ENCODE assay signal across 8 mouse cellular contexts in the genomic region with DNA sequence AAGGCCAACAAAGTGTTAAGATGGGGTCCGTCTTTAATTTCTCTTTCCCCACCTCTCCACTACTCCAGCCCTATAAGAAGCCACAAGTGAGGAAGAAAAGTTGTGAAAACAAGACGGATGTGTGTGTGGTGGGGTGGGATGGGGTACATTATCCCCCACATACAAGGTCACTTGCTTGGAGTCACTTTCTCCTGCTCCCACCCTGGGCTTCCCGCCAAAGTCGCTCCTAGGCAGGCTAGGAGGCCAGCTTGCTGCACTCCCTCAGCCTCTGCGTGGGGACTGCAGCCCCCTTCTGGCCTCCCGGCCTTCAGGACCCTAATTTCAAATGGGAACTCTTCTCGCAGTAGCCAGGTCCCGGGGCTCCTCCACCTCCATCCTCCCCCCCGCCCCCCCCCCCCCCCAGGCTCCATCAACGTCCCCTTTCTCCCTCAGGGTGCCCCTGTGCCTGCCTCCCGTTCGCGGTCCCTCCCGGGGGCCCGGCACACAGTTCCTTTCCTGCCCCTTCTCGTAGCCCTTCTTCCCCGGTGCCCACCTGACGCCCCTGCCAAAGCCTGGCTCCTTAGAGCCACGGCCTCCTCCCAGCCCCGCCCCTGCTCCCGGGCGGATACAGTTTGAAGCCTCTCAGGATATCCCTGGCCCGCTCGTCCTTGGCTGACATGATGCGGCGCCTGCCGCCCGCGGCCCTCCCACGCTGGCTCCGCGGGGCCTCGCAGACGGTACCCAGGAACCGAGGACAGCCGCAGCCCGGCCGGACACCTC. TPM values are rescaled to one million over a fixed set of nuclear protein-coding genes. Genes with fewer than 3 reads are reported as not detected.
DNase-seq lines count a peak whose midpoint lies in the region; ATAC-seq lines count a peak whose summit lies in the region.

No protein-coding gene starts in this region.

- peak overlapping the region; percentile 66 for H3K27ac ChIP-seq in embryonic facial prominence, embryonic 13.5 days
- H3K27ac ChIP-seq in hindbrain, embryonic 14.5 days: peak overlapping the region; percentile 73
- H3K27ac ChIP-seq in liver, embryonic 12.5 days: peak overlapping the region; percentile 74

- peaks cover 18% of the 10 kb centered on the region for H3K4me1 ChIP-seq in embryonic facial prominence, embryonic 13.5 days
- H3K4me1 ChIP-seq in hindbrain, embryonic 14.5 days (replicated peaks; ENCODE audit: control insufficient read depth, insufficient read depth, low read length): peaks cover 11% of the 10 kb centered on the region
- peaks cover 39% of the 10 kb centered on the region for H3K4me1 ChIP-seq in liver, embryonic 12.5 days

- H3K9ac ChIP-seq in embryonic facial prominence, embryonic 13.5 days: peak overlapping the region; percentile 90
- H3K9ac ChIP-seq in hindbrain, embryonic 14.5 days: peak overlapping the region; percentile 83
- peak overlapping the region; percentile 92 for H3K9ac ChIP-seq in liver, embryonic 12.5 days

- peak; percentile 60 for ATAC-seq in activated CD4-positive, CD25-positive, alpha-beta regulatory T cell, adult 4 months
- peak; percentile 82 for ATAC-seq in embryonic facial prominence, embryonic 13.5 days (ENCODE audit: insufficient number of reproducible peaks, insufficient read depth, low FRiP score, low TSS enrichment, low read depth)
- ATAC-seq in hindbrain, embryonic 14.5 days (ENCODE audit: low FRiP score): peak; percentile 79
- peak; percentile 67 for ATAC-seq in liver, embryonic 12.5 days
- ATAC-seq in monocyte, adult 5-6 weeks (replicated peaks; ENCODE audit: insufficient number of reproducible peaks, low FRiP score, low TSS enrichment, poor library complexity, severe bottlenecking): 0 out of 2 replicates have a peak, but pooled peaks have one; percentile 4

- DNase-seq in lung, adult 18-20 months: peak; percentile 5 to 7
- DNase-seq in lung, postnatal 25 days (ENCODE audit: low spot score): no peak
- no peak for DNase-seq in hindbrain, embryonic 14.5 days (ENCODE audit: low spot score)
- no peak for DNase-seq in layer of hippocampus, adult 9-11 months

- WGBS in embryonic facial prominence, embryonic 13.5 days: under 1% methylated on average over 36 of the region's 38 CpGs
- WGBS in hindbrain, embryonic 14.5 days: 2% methylated on average over 36 of the region's 38 CpGs
- WGBS in liver, embryonic 12.5 days (ENCODE audit: insufficient replicate concordance): under 1% methylated on average over 36 of the region's 38 CpGs

- H3K4me2 ChIP-seq in embryonic facial prominence, embryonic 13.5 days: peak overlapping the region; percentile 82
- peak overlapping the region; percentile 68 for H3K4me2 ChIP-seq in hindbrain, embryonic 14.5 days (replicated peaks)
- peak overlapping the region; percentile 94 for H3K4me2 ChIP-seq in liver, embryonic 12.5 days

- no peaks in the 10 kb centered on the region for H3K27me3 ChIP-seq in embryonic facial prominence, embryonic 13.5 days
- no peaks in the 10 kb centered on the region for H3K27me3 ChIP-seq in hindbrain, embryonic 14.5 days (ENCODE audit: control insufficient read depth, insufficient read depth, low read length)
- H3K27me3 ChIP-seq in liver, embryonic 12.5 days (replicated peaks): no peaks in the 10 kb centered on the region

- H3K9me3 ChIP-seq in embryonic facial prominence, embryonic 13.5 days: no peaks in the 10 kb centered on the region
- no peaks in the 10 kb centered on the region for H3K9me3 ChIP-seq in hindbrain, embryonic 14.5 days (ENCODE audit: control insufficient read depth, low read length)
- no peaks in the 10 kb centered on the region for H3K9me3 ChIP-seq in liver, embryonic 12.5 days (replicated peaks)

- H3K36me3 ChIP-seq in embryonic facial prominence, embryonic 13.5 days: no peaks in the 10 kb centered on the region
- H3K36me3 ChIP-seq in hindbrain, embryonic 14.5 days (replicated peaks; ENCODE audit: control insufficient read depth, insufficient read depth): no peaks in the 10 kb centered on the region
- H3K36me3 ChIP-seq in liver, embryonic 12.5 days: peaks cover 5% of the 10 kb centered on the region; the same call in 1 of the 2 replicates

- peak overlapping the region; percentile 87 for H3K4me3 ChIP-seq in embryonic facial prominence, embryonic 13.5 days
- peak overlapping the region; percentile 77 for H3K4me3 ChIP-seq in hindbrain, embryonic 14.5 days (replicated peaks; ENCODE audit: low read length)
- H3K4me3 ChIP-seq in liver, embryonic 12.5 days: peak overlapping the region; percentile 83

RNA-seq across cellular contexts. Expression of a gene that starts 0.6 kb away (rescaled TPM):
- polyA plus RNA-seq in activated CD4-positive, CD25-positive, alpha-beta regulatory T cell, adult 4 months (2017; shearing (Covaris generic)): 10 to 100 TPM; 17.1 to 22.3 TPM
- 70.7 and 78.5 TPM in 2 replicates for polyA plus RNA-seq in embryonic facial prominence, embryonic 13.5 days (2015; fragmentation: Nextera tagmentation; extraction: Ambion mirVana)
- 96.6 and 112 TPM in 2 replicates for polyA plus RNA-seq in hindbrain, embryonic 14.5 days (2014; fragmentation: Nextera tagmentation; extraction: Ambion mirVana)
- 44.0 and 48.0 TPM in 2 replicates for polyA plus RNA-seq in liver, embryonic 12.5 days (2016; fragmentation: Nextera tagmentation; extraction: Ambion mirVana)
- total RNA-seq in monocyte, adult 5-6 weeks (2017): 3.1 to 7.8 TPM (median 4.1 TPM) in 3 replicates

RNA-seq across cellular contexts. Expression of a gene that starts 0.8 kb away (rescaled TPM):
- 10 to 100 TPM; 13.9 to 18.2 TPM for polyA plus RNA-seq in activated CD4-positive, CD25-positive, alpha-beta regulatory T cell, adult 4 months (2017; shearing (Covaris generic))
- 46.8 and 54.5 TPM in 2 replicates for polyA plus RNA-seq in embryonic facial prominence, embryonic 13.5 days (2015; fragmentation: Nextera tagmentation; extraction: Ambion mirVana)
- 50.5 and 55.3 TPM in 2 replicates for polyA plus RNA-seq in hindbrain, embryonic 14.5 days (2014; fragmentation: Nextera tagmentation; extraction: Ambion mirVana)
- 23.4 and 24.3 TPM in 2 replicates for polyA plus RNA-seq in liver, embryonic 12.5 days (2016; fragmentation: Nextera tagmentation; extraction: Ambion mirVana)
- 5.7 to 10.7 TPM (median 8.9 TPM) in 3 replicates for total RNA-seq in monocyte, adult 5-6 weeks (2017)

RNA-seq across cellular contexts. Expression of a gene that starts 55.3 kb away (rescaled TPM):
- polyA plus RNA-seq in activated CD4-positive, CD25-positive, alpha-beta regulatory T cell, adult 4 months (2017; shearing (Covaris generic)): 1,000 to 10,000 TPM; 2,967 to 3,416 TPM
- polyA plus RNA-seq in embryonic facial prominence, embryonic 13.5 days (2015; fragmentation: Nextera tagmentation; extraction: Ambion mirVana): 3,278 and 3,456 TPM in 2 replicates
- 1,567 and 1,692 TPM in 2 replicates for polyA plus RNA-seq in hindbrain, embryonic 14.5 days (2014; fragmentation: Nextera tagmentation; extraction: Ambion mirVana)
- 1,639 and 1,657 TPM in 2 replicates for polyA plus RNA-seq in liver, embryonic 12.5 days (2016; fragmentation: Nextera tagmentation; extraction: Ambion mirVana)
- 2,048 to 2,960 TPM (median 2,606 TPM) in 3 replicates for total RNA-seq in monocyte, adult 5-6 weeks (2017)

Comparison
In these comparisons a context has a peak if more than half of its experiments do, and no peak if none do; other contexts are left out.
1. DNase-seq: peak in lung, adult 18-20 months (2 of 2); none in lung, postnatal 25 days (single experiment), hindbrain, embryonic 14.5 days (single experiment) and layer of hippocampus, adult 9-11 months (single experiment).
2. ATAC-seq: peak in every context shown above with its lines; median percentile 82 in embryonic facial prominence, embryonic 13.5 days; 79 in hindbrain, embryonic 14.5 days; 67 in liver, embryonic 12.5 days; 60 in activated CD4-positive, CD25-positive, alpha-beta regulatory T cell, adult 4 months; 4 in monocyte, adult 5-6 weeks.
3. Peak in every context shown above with its lines, with median percentiles within 50 percentile points of each other: H3K27ac ChIP-seq, H3K4me2 ChIP-seq, H3K4me3 ChIP-seq and H3K9ac ChIP-seq.